Mouse (Mus musculus): ENCODE results near the gene Sez6l2. TPM values are rescaled to one million over a fixed set of nuclear protein-coding genes. Genes with fewer than 3 reads are reported as not detected.

Sez6l2 gene
- polyA plus RNA-seq, 1 experiment from 2014 or later, result 1.7 TPM

DNA sequence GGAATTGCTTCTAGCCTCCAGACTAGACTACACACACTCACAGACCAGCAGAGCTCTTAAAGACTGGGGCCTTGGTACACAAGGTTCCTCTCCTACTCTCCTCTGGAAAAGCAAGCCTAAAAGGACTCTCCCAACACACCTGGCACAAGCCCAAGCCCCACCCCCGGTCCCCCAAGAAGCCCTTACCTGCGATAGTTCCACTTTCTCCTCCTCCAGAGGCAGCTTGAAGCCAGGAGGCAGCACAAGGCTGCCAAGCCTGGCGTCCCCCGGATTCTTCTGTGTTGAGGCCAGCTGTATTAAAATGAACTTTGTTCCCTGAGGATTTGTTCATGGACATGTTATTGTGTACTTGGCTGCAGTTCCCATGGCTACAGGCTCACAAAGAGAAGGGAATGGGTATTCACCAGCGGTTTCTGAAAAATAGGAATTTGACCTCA is 27.7 kb upstream of the Sez6l2 start, which contains the start of gene Tmem219:
Gene Tmem219, minus strand, starts transcription at position 294 of the 437 bp plus-strand sequence.
- ATAC-seq, result peak; percentile 90
- H3K9me3 ChIP-seq (ENCODE audit: low read length), result no peaks in the 10 kb centered on the region
- peak; percentile 71 for DNase-seq (ENCODE audit: low spot score)
- H3K36me3 ChIP-seq (ENCODE audit: insufficient read depth, low read length), result no peaks in the 10 kb centered on the region
- H3K4me1 ChIP-seq (ENCODE audit: insufficient read depth, low read depth, low read length), result no peaks in the 10 kb centered on the region
- H3K9ac ChIP-seq (replicated peaks; ENCODE audit: low read depth), result no peak within 1 kb of the TSS
- no peak within 1 kb of the TSS for H3K4me2 ChIP-seq (replicated peaks; ENCODE audit: low read depth, low read length)
- TF ChIP-seq CTCF (IDR thresholded peaks at IDR 0.05), result peak; percentile 29
- peak; percentile 51; the same call in 1 of the 2 replicates for TF ChIP-seq EP300 (IDR thresholded peaks at IDR 0.05)
- H3K27ac ChIP-seq (ENCODE audit: low read length), result peak within 1 kb of the TSS; percentile 15; the same call in 1 of the 2 replicates
- no peak within 1 kb of the TSS for H3K4me3 ChIP-seq (ENCODE audit: low read depth, low read length)
- 38% methylated on average over 5 of the region's 5 CpGs for WGBS
- no peaks in the 10 kb centered on the region for H3K27me3 ChIP-seq (replicated peaks; ENCODE audit: insufficient read depth, low read length)

GRCm38 (mm10) chr7:126923999-126924398 is 26.4 kb upstream of the Sez6l2 start:
- DNase-seq (ENCODE audit: low spot score) (no peak), ATAC-seq (no peak)
- Histone ChIP-seq H3K36me3 (ENCODE audit: insufficient read depth, low read length) (no peaks in the 10 kb centered on the region), H3K27me3 (replicated peaks; ENCODE audit: insufficient read depth, low read length) (no peaks in the 10 kb centered on the region), H3K27ac (ENCODE audit: low read length) (no peak overlapping the region; the same call in 1 of the 2 replicates), H3K4me1 (ENCODE audit: insufficient read depth, low read depth, low read length) (no peaks in the 10 kb centered on the region), H3K4me3 (ENCODE audit: low read depth, low read length) (no peak overlapping the region), H3K9me3 (ENCODE audit: low read length) (no peaks in the 10 kb centered on the region), H3K4me2 (replicated peaks; ENCODE audit: low read depth, low read length) (no peak overlapping the region), H3K9ac (replicated peaks; ENCODE audit: low read depth) (no peak overlapping the region)
- no peak for TF ChIP-seq EP300 (IDR thresholded peaks at IDR 0.05)
- TF ChIP-seq CTCF (IDR thresholded peaks at IDR 0.05), result no peak
- 61% methylated on average over 5 of the region's 5 CpGs for WGBS

DNA sequence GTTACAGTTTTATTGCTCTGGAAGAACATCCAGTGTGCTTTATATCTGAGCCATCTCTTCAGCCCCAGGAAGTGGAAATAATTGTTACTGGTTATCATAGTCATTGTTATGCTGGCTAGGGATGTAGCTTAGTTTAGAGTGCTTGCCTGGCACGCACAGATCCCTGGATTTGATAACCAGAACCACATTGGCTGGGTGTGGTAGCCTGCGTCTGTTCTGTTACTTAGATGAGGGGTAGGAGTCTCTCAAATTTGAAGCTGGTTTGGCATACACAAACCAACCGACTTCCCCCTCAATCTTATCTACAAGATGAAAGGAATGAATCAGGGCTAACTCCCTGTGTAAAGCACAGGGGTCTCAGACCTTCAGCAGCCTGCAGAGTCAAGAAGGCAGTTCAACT is 24.1 kb upstream of the Sez6l2 start:
- Histone ChIP-seq H3K9ac (replicated peaks; ENCODE audit: low read depth) (no peak overlapping the region), H3K4me3 (ENCODE audit: low read depth, low read length) (no peak overlapping the region), H3K9me3 (ENCODE audit: low read length) (no peaks in the 10 kb centered on the region), H3K4me1 (ENCODE audit: insufficient read depth, low read depth, low read length) (peaks cover 8% of the 10 kb centered on the region; the same call in 1 of the 2 replicates), H3K27ac (ENCODE audit: low read length) (no peak overlapping the region), H3K36me3 (ENCODE audit: insufficient read depth, low read length) (no peaks in the 10 kb centered on the region), H3K27me3 (replicated peaks; ENCODE audit: insufficient read depth, low read length) (no peaks in the 10 kb centered on the region), H3K4me2 (replicated peaks; ENCODE audit: low read depth, low read length) (no peak overlapping the region)
- ATAC-seq (no peak), DNase-seq (ENCODE audit: low spot score) (no peak)
- TF ChIP-seq EP300 (IDR thresholded peaks at IDR 0.05) (no peak), CTCF (IDR thresholded peaks at IDR 0.05) (no peak)
- WGBS, result 23% methylated on average over 3 of the region's 3 CpGs

DNA sequence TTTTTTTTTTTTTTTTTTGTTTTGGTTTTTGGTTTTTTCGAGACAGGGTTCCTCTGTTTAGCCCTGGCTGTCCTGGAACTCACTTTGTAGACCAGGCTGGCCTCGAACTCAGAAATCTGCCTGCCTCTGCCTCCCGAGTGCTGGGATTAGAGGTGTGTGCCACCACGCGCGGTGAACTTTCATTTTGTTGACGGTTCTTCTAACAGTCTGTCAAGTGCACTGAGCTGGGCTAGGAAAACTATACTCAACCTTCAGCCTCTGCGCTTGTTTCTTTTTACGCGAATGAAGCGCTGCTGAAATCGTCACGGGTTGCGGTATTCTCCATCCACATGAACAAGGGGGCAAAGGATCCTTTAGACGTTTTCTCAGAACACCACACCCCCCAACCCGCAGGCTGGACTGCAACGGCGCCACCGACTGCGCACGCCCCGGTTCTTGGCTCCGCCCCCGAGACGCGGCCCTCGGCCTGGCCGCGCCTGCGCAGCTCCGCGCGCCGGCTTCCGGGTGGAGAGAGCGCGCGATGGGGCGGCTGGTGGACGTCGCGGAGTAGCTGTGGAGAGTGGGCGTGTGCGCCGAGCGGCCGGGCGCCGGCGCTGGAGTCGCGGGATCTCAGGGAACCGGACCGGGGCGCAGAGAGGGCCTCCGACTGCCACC is 21.9 kb upstream of the Sez6l2 start, which contains the start of gene Kctd13:
Gene Kctd13, plus strand, starts transcription at position 496 of the 654 bp plus-strand sequence.
- Histone ChIP-seq H3K36me3 (ENCODE audit: insufficient read depth, low read length) (no peaks in the 10 kb centered on the region), H3K27me3 (replicated peaks; ENCODE audit: insufficient read depth, low read length) (no peaks in the 10 kb centered on the region), H3K4me3 (ENCODE audit: low read depth, low read length) (peak within 1 kb of the TSS; percentile 68), H3K9me3 (ENCODE audit: low read length) (no peaks in the 10 kb centered on the region), H3K4me2 (replicated peaks; ENCODE audit: low read depth, low read length) (peak within 1 kb of the TSS; percentile 98), H3K4me1 (ENCODE audit: insufficient read depth, low read depth, low read length) (peaks cover 8% of the 10 kb centered on the region; the same call in 1 of the 2 replicates), H3K27ac (ENCODE audit: low read length) (peak within 1 kb of the TSS; percentile 55), H3K9ac (replicated peaks; ENCODE audit: low read depth) (peak within 1 kb of the TSS; percentile 62)
- 2% methylated on average over 56 of the region's 56 CpGs for WGBS
- DNase-seq (ENCODE audit: low spot score) (peak; percentile 97), ATAC-seq (peak; percentile 99)
- TF ChIP-seq EP300 (IDR thresholded peaks at IDR 0.05), result no peak
- no peak for TF ChIP-seq CTCF (IDR thresholded peaks at IDR 0.05)

GRCm38 (mm10) chr7:126929046-126929445 is 21.3 kb upstream of the Sez6l2 start:
- Histone ChIP-seq H3K27ac (ENCODE audit: low read length) (peak overlapping the region; percentile 55), H3K27me3 (replicated peaks; ENCODE audit: insufficient read depth, low read length) (no peaks in the 10 kb centered on the region), H3K9me3 (ENCODE audit: low read length) (no peaks in the 10 kb centered on the region), H3K9ac (replicated peaks; ENCODE audit: low read depth) (peak overlapping the region; percentile 62), H3K4me1 (ENCODE audit: insufficient read depth, low read depth, low read length) (peaks cover 8% of the 10 kb centered on the region; the same call in 1 of the 2 replicates), H3K36me3 (ENCODE audit: insufficient read depth, low read length) (no peaks in the 10 kb centered on the region), H3K4me3 (ENCODE audit: low read depth, low read length) (peak overlapping the region; percentile 68), H3K4me2 (replicated peaks; ENCODE audit: low read depth, low read length) (peak overlapping the region; percentile 98)
- DNase-seq (ENCODE audit: low spot score), result no peak
- TF ChIP-seq EP300 (IDR thresholded peaks at IDR 0.05) (no peak), CTCF (IDR thresholded peaks at IDR 0.05) (no peak)
- WGBS, result 0% methylated on average over 26 of the region's 27 CpGs
- peak; percentile 71 for ATAC-seq

GRCm38 (mm10) chr7:126932652-126933051 is 17.7 kb upstream of the Sez6l2 start:
- no peak overlapping the region for H3K4me2 ChIP-seq (replicated peaks; ENCODE audit: low read depth, low read length)
- no peaks in the 10 kb centered on the region for H3K36me3 ChIP-seq (ENCODE audit: insufficient read depth, low read length)
- 80% methylated on average over 2 of the region's 2 CpGs for WGBS
- no peak for DNase-seq (ENCODE audit: low spot score)
- TF ChIP-seq CTCF (IDR thresholded peaks at IDR 0.05) (no peak), EP300 (IDR thresholded peaks at IDR 0.05) (no peak)
- no peak overlapping the region for H3K27ac ChIP-seq (ENCODE audit: low read length)
- ATAC-seq, result no peak
- H3K9me3 ChIP-seq (ENCODE audit: low read length), result no peaks in the 10 kb centered on the region
- H3K9ac ChIP-seq (replicated peaks; ENCODE audit: low read depth), result no peak overlapping the region
- peaks cover 8% of the 10 kb centered on the region; the same call in 1 of the 2 replicates for H3K4me1 ChIP-seq (ENCODE audit: insufficient read depth, low read depth, low read length)
- H3K27me3 ChIP-seq (replicated peaks; ENCODE audit: insufficient read depth, low read length), result no peaks in the 10 kb centered on the region
- H3K4me3 ChIP-seq (ENCODE audit: low read depth, low read length), result no peak overlapping the region

Data from lung, postnatal 0 days (tissue).